Mouse (Mus musculus): ENCODE results near the gene Eepd1. TPM values are rescaled to one million over a fixed set of nuclear protein-coding genes. Genes with fewer than 3 reads are reported as not detected.

Gene Eepd1
- total RNA-seq, 2 experiments from 2014 or later: 2.1 to 2.8 TPM

Other genes starting within 250 kb of the Eepd1 start
- gene Sept7, start 229.1 kb upstream of the Eepd1 start, total RNA-seq (2014; fragmentation: Nextera tagmentation): 121 and 131 TPM in 2 replicates
- gene Sept7, start 229.1 kb upstream of the Eepd1 start, total RNA-seq (2017): 283 and 354 TPM in 2 replicates